Mouse (Mus musculus): ENCODE measurements around the gene Msh6. TPM values are rescaled to one million over a fixed set of nuclear protein-coding genes. Genes with fewer than 3 reads are reported as not detected.

Msh6 gene
- polyA plus RNA-seq, 1 experiment from 2014 or later = 95.5 TPM

DNA sequence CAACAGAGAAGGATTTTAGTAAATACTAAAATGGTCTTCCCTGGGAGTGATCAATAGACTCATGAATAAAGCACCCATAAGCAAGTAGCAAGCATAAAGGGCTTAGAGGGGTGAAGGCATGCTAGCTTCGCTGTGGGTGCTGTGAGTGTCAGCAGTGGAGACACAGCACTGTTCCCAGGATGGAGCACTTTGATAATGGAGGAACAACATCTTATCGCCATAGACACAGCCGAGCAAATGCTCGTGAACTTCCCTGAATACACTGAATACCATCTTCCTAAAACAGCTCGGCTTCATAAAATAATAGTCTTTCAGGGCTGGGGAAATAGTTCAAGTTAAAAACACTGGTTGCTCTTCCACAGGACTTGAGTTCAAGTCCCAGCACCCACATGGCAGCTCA lies 56.9 kb downstream of the Msh6 start:
- Histone ChIP-seq H3K9ac (ENCODE audit: low read length) (no peak overlapping the region), H3K4me3 (ENCODE audit: low read depth, low read length) (no peak overlapping the region), H3K27me3 (ENCODE audit: control insufficient read depth, insufficient read depth, low read length) (no peaks in the 10 kb centered on the region), H3K36me3 (ENCODE audit: control insufficient read depth, insufficient read depth, low read length) (no peaks in the 10 kb centered on the region), H3K27ac (ENCODE audit: low read depth, low read length) (no peak overlapping the region), H3K9me3 (ENCODE audit: control insufficient read depth, low read length) (no peaks in the 10 kb centered on the region), H3K4me2 (no peak overlapping the region), H3K4me1 (ENCODE audit: control insufficient read depth, insufficient read depth, low read length) (no peaks in the 10 kb centered on the region)
- ATAC-seq (ENCODE audit: low FRiP score) (no peak), DNase-seq (ENCODE audit: low spot score, missing footprints) (no peak)
- WGBS = 90% methylated on average over 5 of the region's 5 CpGs

DNA sequence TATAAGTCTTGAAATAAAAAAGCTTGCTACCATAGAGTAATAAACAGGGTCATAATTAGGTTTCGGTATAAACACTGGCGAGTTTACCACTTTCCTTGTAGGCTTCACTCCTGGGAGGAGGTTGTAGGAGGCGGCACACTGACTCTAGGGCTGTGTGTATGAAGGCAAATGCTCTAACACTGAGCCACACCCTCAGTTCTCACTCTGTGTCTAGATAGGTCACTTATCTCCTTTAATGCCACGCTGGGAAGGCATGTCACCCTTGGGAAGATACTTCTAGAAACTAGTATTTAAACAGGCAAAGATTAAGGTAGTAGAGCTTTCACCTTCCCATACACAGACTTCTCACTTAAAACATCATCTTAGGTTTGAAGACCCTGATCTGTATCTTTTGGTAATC lies 59.6 kb downstream of the Msh6 start:
- ATAC-seq (ENCODE audit: low FRiP score) (no peak), DNase-seq (ENCODE audit: low spot score, missing footprints) (no peak)
- no peak overlapping the region for H3K4me2 ChIP-seq
- H3K27ac ChIP-seq (ENCODE audit: low read depth, low read length) = no peak overlapping the region
- H3K4me3 ChIP-seq (ENCODE audit: low read depth, low read length) = no peak overlapping the region
- H3K4me1 ChIP-seq (ENCODE audit: control insufficient read depth, insufficient read depth, low read length) = no peaks in the 10 kb centered on the region
- H3K9ac ChIP-seq (ENCODE audit: low read length) = no peak overlapping the region
- no peaks in the 10 kb centered on the region for H3K27me3 ChIP-seq (ENCODE audit: control insufficient read depth, insufficient read depth, low read length)
- H3K9me3 ChIP-seq (ENCODE audit: control insufficient read depth, low read length) = no peaks in the 10 kb centered on the region
- 93% methylated on average over 4 of the region's 4 CpGs for WGBS
- H3K36me3 ChIP-seq (ENCODE audit: control insufficient read depth, insufficient read depth, low read length) = no peaks in the 10 kb centered on the region

Other genes with a start within 250 kb of the Msh6 start
- gene Kcnk12, start 177.1 kb upstream of the Msh6 start, polyA plus RNA-seq (2014; fragmentation: Nextera tagmentation; extraction: Ambion mirVana) = 0.12 and 0.26 TPM in 2 replicates
- not detected in 2 replicates for gene Rpl36-ps4, start 54.1 kb upstream of the Msh6 start, polyA plus RNA-seq (2014; fragmentation: Nextera tagmentation; extraction: Ambion mirVana)
- gene Fbxo11, start 90.2 kb downstream of the Msh6 start, polyA plus RNA-seq (2014; fragmentation: Nextera tagmentation; extraction: Ambion mirVana) = 39.0 and 41.2 TPM in 2 replicates